Mouse (Mus musculus): ENCODE measurements around the gene Hoxa7.

Hoxa7 gene

DNA sequence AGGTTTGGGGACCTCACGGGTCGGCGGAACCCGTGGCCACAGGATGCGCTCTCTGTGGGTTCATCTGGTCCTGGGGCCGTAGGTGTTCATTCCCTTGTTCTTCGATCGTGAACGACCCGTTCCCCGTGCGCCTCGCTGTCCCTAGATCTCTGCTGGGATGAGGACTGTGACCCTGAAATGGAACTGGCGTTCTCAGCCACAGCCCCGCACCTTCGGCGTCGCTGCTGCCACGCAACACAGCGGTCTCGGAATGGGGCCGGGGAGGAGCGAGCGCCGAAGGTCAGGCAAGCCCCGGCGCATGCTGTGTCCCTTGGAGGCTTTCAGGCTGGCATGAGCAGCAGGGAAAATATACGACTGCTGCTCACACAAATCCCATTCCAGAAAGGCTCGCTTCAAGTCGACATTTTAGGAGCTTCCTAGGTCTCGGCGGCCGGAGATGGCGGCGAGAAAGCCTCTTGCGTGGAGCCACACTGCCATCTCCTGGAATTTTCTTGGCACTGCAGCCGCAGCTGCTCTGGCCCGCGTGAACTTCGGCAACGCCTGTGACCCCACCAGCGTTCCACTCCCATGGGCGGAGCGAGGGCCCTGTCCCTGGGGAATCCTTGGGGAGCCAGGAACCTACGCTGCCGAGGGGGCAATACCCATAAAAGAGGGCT, at the start of gene Hoxa7:
Gene Hoxa7, minus strand, starts transcription at position 518 of the 656 bp plus-strand sequence.
- no peak for DNase-seq (ENCODE audit: low read depth, low spot score)

DNA sequence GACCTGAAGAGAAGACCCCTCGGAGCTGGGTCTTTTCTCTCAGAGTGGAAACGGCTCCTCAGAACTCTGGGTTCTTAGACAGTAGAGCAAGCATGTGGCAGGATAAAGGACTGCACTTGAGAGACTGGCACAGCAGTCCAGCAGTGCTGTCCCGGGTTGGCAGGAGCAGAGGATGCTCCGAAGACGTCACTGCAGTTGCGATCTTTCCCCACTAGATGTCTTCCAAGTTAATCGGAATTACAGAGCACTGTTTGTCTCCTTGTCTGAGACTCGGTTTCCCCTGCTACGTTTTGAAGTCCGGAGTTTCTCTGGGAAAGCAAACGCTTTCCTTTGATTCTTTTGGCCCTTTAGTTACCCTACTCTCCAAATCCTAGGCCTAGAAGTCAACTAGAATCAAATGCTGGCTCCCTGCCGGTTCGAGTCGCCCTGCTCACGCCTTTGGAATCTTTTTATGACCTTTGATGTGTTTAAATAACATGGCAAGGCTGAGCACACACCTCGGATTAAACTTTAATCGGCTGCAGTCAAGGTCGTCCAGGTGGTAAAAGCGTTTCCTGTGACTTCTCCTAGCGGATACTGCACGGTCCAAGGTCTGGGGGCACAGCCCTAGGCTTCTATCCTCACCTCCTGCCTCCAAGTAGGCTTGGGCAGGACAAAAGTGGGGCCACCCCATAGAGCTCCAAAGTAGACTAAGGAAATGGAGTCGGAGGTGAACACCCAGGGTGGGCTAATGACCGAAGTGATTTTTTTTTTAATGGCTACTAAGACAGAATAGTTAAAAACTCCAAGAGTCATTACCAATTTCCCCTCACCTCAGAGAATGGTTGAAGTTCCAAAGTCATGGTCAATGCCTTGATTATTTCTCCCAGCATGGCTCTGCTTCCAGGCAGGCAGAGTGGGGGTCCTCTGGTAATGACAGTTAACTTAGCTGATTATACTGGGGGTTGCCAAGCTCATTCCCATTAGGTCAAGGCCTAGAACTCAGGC, 49.1 kb upstream of the Hoxa7 start:
- DNase-seq (ENCODE audit: low read depth, low spot score) = no peak

DNA sequence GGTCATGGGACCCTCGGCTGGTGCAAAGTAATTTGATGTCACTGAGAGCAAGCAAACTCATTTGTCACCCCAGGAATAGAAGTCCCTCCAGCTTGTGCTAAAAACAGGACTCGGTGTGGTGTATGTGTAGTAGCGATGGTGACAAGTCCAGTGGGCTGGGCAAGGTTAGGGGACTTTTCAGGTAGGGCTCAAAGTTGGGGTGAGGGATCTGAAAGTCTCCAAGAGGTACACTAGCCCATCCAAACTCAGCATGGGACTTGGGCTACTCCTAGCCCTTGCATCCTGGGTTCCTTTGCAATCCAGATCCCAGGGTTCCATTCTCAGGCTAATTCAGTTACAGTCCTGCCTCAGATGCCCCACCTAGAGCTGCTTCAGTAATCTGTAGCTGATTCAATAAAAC, 47.1 kb upstream of the Hoxa7 start:
- DNase-seq (ENCODE audit: low read depth, low spot score) = no peak

DNA sequence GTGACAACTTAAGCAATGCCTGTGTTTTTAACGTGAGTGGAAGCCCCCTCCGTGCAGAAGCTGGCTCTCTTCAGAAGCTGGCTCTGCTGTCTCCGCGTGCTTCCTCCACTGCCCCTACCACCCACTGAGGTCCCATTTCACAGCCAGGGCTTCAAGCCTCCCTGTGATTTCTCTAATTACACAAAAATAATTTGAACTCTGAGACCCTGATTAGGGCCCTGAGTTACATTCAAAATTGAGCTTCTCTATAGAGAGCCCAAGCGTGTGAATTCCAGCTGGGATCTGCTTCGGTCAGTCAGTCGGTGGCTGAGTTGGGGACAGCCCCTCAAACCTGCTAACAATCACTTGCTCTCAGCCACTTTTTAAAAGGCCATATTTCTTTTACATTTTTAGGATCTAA, 46.7 kb upstream of the Hoxa7 start:
- DNase-seq (ENCODE audit: low read depth, low spot score) = no peak

DNA sequence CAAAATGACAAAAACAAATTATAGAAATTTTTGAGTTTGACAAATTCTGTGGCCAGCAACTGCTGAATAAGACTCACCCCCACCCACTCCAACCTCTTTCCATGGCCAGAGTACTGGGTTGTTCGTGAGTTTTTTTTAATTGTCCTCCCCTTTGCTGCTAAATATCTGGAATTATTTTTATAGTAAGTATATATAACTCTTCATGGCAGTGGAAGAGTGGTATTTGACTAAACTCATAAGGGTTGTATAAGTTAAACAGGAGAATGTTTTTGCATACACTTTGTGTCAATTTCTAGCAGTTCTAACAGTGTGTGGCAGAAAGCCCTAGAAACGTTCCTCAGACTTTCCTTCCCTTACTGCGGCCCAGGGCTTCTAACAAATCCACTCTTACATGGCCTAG, 46.0 kb upstream of the Hoxa7 start:
- no peak for DNase-seq (ENCODE audit: low read depth, low spot score)

DNA sequence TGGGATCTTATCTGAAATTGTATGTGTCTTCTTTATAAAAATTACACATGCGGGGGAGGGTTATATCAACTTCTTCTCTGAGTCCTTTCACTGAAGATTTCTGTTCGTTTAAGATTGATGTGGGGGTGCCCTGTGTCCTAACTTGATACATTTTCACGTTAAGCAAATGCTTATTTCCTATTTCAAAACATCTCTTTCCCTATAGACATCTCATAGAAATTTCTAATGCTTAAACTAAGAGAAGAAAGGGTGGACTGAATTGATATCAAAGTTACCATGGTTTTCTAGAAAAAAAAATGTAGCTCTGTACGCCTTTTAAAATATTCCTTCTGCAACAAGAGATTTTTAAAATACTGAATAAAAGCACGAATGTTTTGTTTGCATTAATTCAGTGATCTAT, 45.6 kb upstream of the Hoxa7 start:
- DNase-seq (ENCODE audit: low read depth, low spot score) = no peak

DNA sequence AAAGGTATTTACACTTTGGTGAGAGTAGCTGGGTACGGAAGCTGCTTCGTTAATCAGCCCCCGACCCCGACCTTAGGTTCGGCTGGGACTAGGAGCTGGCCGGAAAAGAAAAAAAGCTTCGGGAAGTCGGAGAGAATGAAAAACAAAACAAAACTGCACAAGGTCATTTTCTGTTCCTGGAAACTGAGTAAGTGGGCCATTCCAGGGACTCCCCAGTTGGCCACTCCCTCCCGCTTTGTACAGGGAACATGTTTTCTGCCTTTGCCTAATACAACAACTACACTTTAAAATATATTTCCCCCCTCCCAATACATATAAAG, 45.0 kb upstream of the Hoxa7 start:
- no peak for DNase-seq (ENCODE audit: low read depth, low spot score)

DNA sequence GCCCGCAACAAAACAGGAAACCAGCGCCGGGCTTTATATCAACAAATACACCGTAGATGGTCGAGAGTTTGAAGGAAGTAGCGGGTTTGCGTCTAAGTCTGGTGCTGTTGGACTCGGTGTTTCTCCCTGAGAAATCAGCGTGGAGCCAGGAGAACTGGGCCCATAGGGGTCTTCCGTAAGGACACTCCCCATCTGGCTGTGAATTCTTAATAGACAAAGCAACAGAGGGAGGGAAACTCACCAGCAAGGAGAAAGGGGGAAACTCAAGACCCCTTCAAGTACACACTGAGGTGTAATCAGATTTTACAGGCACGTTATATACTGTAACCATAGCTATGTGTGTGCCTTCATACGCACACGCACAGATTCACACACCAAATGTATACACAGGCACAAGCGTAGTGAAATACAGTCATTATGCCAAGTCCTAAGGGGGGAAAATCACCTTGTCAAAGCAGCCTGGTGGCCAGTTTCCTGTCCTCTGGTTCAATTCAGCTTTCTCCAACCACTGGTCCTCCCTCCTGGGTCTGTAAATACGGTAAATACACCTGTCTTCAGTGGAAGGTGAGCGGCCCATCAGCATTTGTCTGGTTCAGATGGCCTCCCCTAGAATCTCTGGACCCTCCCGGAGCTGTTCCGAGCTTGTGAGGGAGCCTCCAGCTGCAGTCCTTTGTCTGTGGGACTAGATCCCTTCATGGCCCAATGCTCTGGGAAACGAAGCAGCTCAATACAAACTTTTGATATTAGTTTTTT, 44.4 kb upstream of the Hoxa7 start:
- no peak for DNase-seq (ENCODE audit: low read depth, low spot score)

DNA sequence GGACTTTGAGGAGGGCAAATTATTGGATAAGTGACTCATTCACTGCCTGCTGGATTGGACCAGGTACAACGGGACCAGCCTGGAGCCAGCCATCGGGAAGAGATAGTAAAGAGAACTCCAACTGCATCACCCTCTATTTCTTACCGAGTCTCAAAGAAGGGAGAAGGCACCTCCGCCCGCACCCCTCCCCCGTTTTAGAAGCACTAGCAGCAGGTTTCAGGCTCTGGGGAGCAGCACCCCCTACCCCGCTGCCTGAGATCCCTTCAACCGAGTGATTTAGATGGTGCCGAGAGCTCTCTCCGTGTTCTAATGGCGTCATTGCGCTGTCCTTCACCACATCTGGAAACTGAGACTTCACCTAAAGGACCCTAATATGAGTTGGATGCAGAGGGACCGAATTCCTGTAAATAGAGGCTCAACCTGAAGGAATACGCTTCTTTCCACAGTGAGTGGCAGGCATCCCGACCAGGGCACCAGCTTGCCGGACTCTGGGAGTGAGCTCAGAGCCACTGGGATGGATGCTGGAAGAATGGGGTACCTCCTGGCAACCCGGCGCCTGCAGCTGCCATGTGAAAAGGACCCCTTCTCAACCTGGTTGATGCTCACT, 43.8 kb upstream of the Hoxa7 start:
- no peak for DNase-seq (ENCODE audit: low read depth, low spot score)

DNA sequence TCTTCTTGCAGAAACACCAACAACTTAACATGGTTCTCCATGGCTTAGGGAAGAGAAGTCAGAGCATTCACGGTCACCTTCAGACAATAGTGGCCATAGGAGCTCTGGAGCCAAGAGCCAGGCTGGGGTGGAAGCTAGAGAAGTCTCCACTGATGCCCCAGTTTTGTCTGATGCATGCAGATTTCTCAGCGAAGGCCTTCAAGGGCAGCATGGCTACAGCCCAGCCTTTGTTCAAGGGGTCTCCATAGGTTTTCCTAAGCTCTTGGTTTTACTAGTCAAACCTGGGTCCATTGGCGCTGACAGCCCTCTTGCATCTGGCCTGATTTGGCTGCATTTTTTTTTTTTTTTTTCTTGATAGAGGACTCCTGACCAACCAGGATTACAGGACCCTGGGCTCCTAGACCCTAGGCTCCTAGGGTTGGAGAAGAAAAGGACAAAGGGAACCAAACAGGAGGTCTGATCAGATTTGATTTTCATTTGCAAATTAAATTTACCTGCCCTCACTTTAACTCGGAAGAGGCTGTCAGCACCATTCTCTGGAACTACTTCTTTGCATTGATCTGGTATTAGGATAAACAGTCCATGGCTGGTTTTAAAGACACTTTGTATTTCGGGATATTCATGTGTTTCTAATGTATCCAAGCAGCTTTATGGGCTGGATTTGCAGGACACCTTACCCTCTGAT, 42.6 kb upstream of the Hoxa7 start:
- no peak for DNase-seq (ENCODE audit: low read depth, low spot score)

DNA sequence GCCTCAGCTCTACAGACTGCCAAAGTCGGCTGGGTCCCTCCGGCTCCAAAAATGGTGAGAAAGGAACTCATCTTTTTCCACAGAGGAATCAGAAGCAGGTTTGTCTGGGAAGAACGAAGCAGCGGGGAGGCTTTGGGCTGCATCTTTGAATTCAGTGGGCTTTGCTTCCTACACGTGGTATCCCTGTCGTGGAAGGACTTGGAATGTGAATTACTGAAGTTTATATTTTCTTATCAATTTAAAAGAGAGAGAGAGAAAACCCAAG, 41.6 kb upstream of the Hoxa7 start:
- DNase-seq (ENCODE audit: low read depth, low spot score) = no peak

DNA sequence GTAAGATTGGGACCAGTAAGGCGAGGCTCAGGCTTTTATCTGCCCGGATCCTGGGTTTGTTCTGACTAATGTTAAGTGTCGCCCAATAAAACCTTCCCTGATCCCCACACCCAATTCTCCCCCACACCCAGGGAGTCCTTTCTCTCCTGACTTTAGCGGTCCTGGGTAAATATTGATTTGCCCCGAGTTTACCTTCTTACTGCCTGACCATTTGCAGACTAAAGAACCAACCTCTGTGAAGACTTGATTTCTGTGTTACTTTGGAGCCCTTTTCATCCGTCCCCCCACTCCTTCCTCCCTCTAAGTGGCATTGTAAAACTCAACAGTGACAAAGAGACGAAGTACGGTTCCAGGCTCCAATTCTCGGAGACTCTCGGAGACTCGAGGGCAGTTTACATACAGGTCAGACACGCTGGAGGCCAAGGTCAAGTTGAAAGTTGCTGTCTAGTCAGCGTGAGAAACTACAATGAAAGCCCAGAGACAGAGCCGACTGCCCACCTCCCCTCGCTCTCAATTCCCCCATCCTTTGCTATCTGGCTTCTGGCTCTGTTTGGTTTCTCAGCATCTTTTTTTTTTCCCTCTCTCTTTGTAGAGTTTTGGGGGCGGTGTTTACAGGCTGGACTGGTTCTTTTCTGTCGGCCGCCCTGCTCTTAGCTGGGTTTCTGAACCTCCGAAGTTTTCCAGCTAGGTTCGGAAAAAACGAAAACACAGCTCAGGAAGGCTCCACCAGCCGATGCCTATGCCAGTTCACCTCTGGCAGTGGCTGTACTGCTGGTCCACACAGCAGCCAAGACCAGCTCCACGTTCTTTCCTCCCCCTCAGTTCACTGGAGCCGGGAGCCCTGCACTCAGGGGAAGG, 41.0 kb upstream of the Hoxa7 start:
- no peak for DNase-seq (ENCODE audit: low read depth, low spot score)

DNA sequence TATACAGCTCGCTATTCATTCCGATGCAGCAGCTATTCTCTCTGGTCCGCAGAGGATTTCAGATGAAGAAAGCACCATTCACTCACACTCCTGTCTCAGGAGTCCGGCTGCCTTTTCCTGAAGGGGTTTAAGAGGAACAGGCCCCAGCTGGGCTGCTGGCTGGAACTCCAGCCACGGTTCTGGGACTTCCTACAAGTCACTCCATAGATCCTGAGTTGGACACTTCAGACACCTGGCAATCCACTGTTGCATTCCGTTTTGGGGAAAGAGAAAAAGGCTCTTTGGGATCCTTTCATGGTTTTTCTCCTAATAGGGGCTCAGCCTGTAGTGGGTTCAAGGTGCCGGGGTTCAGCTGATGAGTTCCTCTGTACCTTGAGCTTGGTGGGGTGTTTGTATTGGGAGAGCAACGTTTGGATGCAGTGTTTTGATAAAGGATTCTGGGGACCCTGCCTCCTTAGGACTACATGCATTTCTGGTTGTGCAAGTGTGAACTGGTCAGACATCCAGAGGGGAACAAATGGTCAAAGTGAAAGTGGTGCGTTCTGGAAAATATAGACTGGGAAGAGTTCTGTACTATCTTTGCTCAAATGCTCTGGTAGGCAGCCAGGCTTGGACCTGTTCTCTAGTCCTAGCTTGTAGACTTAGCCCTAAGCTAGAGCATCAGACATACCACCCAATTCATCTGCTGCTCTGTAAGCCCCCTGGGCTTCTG, 40.3 kb upstream of the Hoxa7 start:
- no peak for DNase-seq (ENCODE audit: low read depth, low spot score)

DNA sequence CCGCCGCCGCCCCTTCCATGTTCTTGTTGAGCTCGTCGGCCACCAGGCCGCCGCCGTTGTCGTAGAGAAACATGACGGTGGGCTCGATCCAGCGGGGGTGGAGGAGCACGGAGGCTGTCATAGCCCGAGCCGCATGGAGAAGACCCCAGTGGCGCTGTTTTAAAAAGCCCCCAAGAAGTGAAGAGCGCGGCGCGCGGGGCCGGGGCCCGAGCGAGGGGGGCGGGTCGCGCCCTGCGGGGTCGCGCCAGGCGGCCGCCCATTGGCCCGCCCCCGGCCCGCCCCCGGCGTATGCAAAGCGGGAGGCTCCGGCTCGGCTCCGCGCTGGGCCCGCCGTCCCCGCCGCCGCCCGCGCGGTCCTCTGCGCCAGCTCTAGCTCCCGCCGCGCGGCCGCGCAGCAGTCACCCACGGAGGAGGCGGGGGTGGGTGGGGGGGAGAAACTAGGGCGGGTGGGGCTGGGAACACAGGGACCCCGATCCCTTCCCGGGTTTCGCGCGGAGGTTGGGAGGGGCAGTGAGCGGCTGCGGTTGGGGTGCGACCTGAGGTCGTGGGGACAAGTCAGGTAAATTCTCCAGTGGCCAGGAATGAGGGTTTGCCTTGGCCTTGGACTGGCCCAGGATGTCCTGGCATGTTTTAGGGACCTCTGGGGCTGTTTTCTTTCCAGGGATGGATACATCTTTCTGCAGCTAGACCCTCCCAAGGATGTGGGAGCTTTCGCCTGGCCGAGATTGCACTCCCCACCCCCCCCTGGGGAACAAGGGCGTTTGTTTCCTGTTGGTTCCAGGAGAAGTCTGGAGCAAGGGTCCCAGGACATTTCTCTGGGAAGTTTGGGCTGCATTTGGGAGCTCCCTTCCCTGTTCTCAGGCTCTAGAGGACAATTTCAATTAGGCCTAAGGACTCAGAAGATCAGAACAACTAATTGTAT, 39.3 kb upstream of the Hoxa7 start, which contains the start of gene Hoxa13:
Gene Hoxa13, minus strand, starts transcription at position 227 of the 922 bp plus-strand sequence.
- no peak for DNase-seq (ENCODE audit: low read depth, low spot score)

DNA sequence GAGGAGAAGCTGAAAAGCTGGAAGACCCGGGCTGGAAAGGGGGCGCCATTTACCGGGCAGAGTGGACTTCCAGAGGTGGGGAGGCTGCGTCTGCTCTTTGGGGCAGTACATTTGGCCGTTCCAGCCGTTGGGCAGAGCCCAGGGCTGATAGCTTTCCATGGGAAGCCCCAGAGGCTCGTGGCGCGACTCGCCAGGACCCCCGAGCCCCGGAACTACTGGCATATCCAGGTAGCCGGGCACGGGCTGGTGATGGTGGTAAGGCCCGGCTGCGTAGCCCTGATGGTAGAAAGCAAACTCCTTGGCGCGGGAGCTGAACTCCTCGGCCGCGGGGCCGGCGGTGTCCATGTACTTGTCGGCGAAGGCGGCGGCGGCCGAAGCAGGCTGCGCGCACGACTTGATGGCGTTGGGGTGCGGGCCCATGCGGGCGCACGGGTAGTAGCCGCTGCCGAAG, 38.2 kb upstream of the Hoxa7 start:
- no peak for DNase-seq (ENCODE audit: low read depth, low spot score)

DNA sequence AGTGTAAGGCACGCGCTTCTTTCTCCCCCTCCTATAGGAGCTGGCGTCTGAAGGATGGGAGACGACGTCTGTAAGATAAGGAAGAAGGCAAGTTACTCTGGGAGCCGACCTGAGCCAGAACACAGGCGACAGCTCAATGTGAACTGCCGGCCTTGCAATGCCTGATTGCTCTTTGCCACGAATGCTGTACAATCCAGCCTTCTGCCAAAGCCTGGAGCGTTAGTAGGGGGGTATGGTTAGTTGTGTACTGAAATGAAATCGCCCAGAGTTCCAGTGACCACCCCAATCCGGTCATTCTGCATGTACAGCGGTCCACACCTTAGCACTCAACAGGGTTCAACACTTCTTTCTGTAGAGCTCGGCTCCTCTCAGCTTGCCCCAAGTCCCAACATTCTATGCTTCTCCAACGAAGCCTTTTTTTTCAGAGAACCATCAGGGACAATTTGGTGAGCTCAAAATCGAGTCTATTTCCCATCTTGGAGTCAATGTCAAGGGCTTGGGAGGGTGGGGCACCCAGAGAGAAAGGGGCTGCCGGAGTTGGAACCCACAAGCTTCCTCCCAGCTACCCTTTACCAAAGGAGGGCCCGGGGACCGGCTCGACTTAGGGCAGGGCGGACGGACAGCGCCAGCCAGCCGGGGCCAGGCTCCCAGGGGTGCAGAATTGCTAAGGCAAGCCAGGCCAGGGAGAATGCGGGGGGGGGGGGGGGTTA, 37.6 kb upstream of the Hoxa7 start:
- DNase-seq (ENCODE audit: low read depth, low spot score) = no peak

DNA sequence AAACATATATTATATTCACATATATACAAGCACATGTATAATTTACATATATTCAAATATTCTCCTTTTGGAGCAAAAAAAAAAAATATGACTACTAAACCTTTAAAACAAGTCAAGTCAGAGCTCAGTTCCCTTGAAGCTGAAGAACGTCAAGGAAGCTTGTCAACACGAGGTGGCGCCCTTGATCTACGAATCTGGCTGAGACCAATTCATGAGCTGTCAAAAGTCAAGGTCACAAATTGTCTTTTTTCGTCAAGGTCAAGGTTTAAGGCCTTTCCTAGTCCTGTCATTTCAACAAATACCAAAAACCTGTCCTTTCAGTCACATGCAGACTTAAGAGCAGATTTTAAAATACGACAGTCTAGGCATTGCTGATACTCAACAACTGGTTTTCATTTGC, 35.3 kb upstream of the Hoxa7 start:
- DNase-seq (ENCODE audit: low read depth, low spot score) = no peak
